Mouse (Mus musculus) kidney, embryonic 15.5 days (tissue): ENCODE results near the gene Rfc5. TPM values are rescaled to one million over a fixed set of nuclear protein-coding genes. Genes with fewer than 3 reads are reported as not detected.
"Not testable (repeated sequence)": the region's sequence is repeated elsewhere in the genome, so short reads cannot be mapped to it uniquely, and the experiment has no call there.

Source experiments
- ATAC-seq: fragments of 200-750 bp; cut with Nextera tagmentation; replicated peaks from 2 replicates; pipeline ENCODE4 v1.8.0; 2017; ENCODE audit warnings: moderate TSS enrichment; ENCODE audit not compliant: low FRiP score
- H3K27ac ChIP-seq: fragments of 300-500 bp; sonication (generic); 2 replicates; pipeline ENCODE4 v1.5.1; 2015; ENCODE audit warnings: mild to moderate bottlenecking, inconsistent platforms
- H3K27me3 ChIP-seq: fragments of 300-500 bp; sonication (generic); 2 replicates; pipeline ENCODE4 v1.6.1; 2015; ENCODE audit warnings: inconsistent platforms
- H3K36me3 ChIP-seq: fragments of 300-500 bp; sonication (generic); 2 replicates; pipeline ENCODE4 v1.6.1; 2015; ENCODE audit warnings: inconsistent platforms
- H3K4me1 ChIP-seq: fragments of 300-500 bp; sonication (generic); 2 replicates; pipeline ENCODE4 v1.6.1; 2015; ENCODE audit warnings: inconsistent platforms
- H3K4me2 ChIP-seq: fragments of 300-500 bp; sonication (generic); 2 replicates; pipeline ENCODE4 v1.6.1; 2015; ENCODE audit warnings: moderate library complexity, mild to moderate bottlenecking, inconsistent platforms
- H3K4me3 ChIP-seq: fragments of 300-500 bp; sonication (generic); replicated peaks from 2 replicates; pipeline ENCODE4 v1.5.1; 2015; ENCODE audit warnings: mild to moderate bottlenecking, inconsistent platforms
- H3K9ac ChIP-seq: fragments of 300-500 bp; sonication (generic); 2 replicates; pipeline ENCODE4 v1.6.1; 2015; ENCODE audit warnings: mild to moderate bottlenecking, inconsistent platforms
- H3K9me3 ChIP-seq: fragments of 300-500 bp; sonication (generic); replicated peaks from 2 replicates; pipeline ENCODE4 v1.6.1; 2016; ENCODE audit warnings: inconsistent platforms
- WGBS: fragments of 180-500 bp; shearing (Covaris S2); methylation state at CpG from one replicate; pipeline ENCODE4 v1.1.7; 2015; ENCODE audit warnings: mixed read lengths; 5-methylcytosine and 5-hydroxymethylcytosine counted together
- polyA plus RNA-seq: library from polyadenylated mRNA; unstranded; fragments of >200 nt; fragmentation: Nextera tagmentation; extraction: Ambion mirVana; gene quantifications from 2 replicates; pipeline ENCODE4 v1.2.1, GENCODE M21; 2015

Gene Rfc5
- polyA plus RNA-seq, 1 experiment from 2014 or later = 128 TPM

DNA sequence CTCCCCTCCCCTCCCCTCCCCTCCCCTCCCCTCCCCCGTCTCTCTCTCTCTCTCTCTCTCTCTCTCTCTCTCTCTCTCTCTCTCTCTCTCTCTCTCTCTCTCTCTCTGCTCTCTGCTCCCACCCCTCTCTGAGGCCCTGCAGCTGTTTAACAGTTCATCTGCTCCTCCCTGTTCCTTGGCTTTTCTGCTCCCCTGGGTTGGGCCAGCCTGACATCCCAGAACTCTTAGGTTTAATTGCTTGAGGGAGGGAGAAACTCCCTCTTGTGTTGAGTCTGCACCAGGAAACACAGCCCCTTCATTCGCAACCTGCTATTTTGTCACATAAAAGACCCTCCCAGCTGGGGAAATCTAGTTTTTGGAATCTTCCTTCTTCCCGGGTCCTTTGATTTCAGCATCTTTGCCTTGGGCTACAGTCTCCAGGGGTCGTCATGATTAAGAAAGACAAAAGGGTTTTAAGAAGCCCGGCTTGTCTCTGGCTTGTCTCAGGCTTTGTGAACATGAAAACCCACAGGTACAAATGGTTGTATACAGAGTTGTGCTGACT is 9.2 kb upstream of the Rfc5 start:
- Histone ChIP-seq H3K4me2 (no peak overlapping the region), H3K27me3 (no peaks in the 10 kb centered on the region), H3K9me3 (0 out of 2 replicates have a peak, but pooled peaks cover 2% of the 10 kb centered on the region), H3K4me3 (no peak overlapping the region), H3K4me1 (0 out of 2 replicates have a peak, but pooled peaks cover 4% of the 10 kb centered on the region), H3K36me3 (no peaks in the 10 kb centered on the region), H3K27ac (no peak overlapping the region), H3K9ac (no peak overlapping the region; the same call in 1 of the 2 replicates)
- ATAC-seq = no peak
- WGBS = 30% methylated on average over 4 of the region's 5 CpGs

DNA sequence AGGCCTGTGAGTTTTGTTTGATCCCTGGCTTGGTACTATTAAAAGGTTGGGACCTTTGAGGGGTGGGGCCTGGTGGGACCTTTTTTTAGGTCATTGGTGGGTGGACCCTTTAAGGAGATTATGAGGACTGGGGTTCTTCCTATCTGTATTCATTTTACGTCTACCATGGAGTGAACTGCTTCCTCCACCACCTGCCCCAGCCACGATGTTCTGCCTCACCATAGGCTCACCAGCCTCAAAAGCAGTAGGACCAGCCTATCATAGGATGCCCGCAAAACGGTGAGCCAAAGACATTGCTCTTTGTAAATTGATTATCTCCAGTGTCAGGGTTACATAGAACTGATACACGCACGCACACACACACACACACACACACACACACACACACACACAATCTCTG is 8.5 kb upstream of the Rfc5 start:
- H3K36me3 ChIP-seq = no peaks in the 10 kb centered on the region
- 79% methylated on average over 6 of the region's 6 CpGs for WGBS
- no peak overlapping the region for H3K4me3 ChIP-seq
- no peak overlapping the region for H3K9ac ChIP-seq
- peaks cover 7% of the 10 kb centered on the region; the same call in 1 of the 2 replicates for H3K9me3 ChIP-seq
- no peak overlapping the region for H3K27ac ChIP-seq
- H3K27me3 ChIP-seq = no peaks in the 10 kb centered on the region
- 0 out of 2 replicates have a peak, but pooled peaks cover 4% of the 10 kb centered on the region for H3K4me1 ChIP-seq
- no peak for ATAC-seq
- H3K4me2 ChIP-seq = no peak overlapping the region

DNA sequence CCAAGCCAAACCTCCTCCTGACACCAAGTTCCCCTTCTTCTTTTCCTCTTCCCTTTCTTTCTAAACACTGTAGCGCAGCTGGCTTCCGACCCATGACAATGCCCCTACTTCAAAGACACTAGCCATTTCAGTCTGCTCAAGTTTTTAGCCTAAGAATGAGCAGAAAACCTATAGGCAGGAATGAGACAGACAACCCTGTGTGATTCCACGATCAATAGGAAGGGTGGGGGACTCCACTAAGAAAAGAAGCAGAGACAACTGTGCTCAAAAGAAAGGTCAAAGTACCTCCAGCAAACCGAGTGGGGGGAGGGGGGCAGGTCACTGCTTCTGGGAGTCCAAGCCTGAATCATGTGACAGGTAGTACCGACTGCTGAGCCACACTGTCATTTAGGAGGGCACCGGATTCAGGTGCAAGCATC is 7.8 kb upstream of the Rfc5 start:
- peaks cover 14% of the 10 kb centered on the region for H3K9me3 ChIP-seq
- no peak overlapping the region for H3K4me2 ChIP-seq
- no peak for ATAC-seq
- no peak overlapping the region for H3K27ac ChIP-seq
- no peak overlapping the region for H3K4me3 ChIP-seq
- H3K4me1 ChIP-seq = 0 out of 2 replicates have a peak, but pooled peaks cover 4% of the 10 kb centered on the region
- H3K27me3 ChIP-seq = no peaks in the 10 kb centered on the region
- H3K9ac ChIP-seq = no peak overlapping the region
- 69% methylated on average over 6 of the region's 6 CpGs for WGBS
- H3K36me3 ChIP-seq = no peaks in the 10 kb centered on the region

DNA sequence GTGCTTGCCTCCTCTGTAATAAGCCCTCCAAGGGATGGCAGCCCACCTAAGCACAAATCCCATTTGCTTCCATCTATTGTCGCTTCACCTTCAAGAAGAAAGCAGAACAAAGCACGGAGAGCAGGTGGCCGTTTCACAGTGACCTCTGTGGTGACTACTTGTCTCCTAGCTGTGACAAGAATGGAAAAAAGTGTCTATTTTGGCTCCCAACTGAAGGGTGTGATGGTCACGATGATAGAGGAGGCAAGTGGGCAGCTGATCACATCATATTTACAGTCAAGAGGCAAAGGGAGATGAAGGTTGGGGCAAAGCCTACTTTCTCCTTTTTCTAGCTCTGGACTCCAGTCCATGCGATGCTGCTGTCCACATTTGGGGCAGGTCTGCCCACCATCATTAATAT is 7.0 kb upstream of the Rfc5 start:
- H3K4me1 ChIP-seq = 0 out of 2 replicates have a peak, but pooled peaks cover 4% of the 10 kb centered on the region
- H3K36me3 ChIP-seq = no peaks in the 10 kb centered on the region
- no peak overlapping the region for H3K9ac ChIP-seq
- no peaks in the 10 kb centered on the region for H3K27me3 ChIP-seq
- no peak for ATAC-seq
- peaks cover 21% of the 10 kb centered on the region for H3K9me3 ChIP-seq
- no peak overlapping the region for H3K27ac ChIP-seq
- no peak overlapping the region for H3K4me2 ChIP-seq
- 85% methylated on average over 5 of the region's 5 CpGs for WGBS
- no peak overlapping the region for H3K4me3 ChIP-seq

DNA sequence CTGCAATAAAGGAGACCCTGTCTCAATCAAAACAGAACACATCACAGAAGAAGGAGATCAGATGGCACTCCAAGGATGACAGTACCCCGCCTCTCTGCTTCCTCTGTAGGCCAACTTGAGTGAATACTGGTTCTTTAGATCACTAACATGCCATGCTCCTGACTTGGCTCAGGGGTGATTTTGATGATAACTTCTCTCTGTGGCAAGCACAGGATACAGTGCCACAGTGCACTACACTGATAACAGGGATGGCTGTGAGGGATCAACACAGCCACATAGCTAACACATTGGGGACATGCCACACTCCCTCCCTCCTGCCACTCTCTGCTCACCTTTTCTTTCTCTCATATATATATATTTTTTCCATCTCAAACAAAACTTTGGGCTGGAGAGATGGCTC is 2.0 kb upstream of the Rfc5 start:
- Histone ChIP-seq H3K4me1 (peaks cover 17% of the 10 kb centered on the region), H3K4me2 (no peak overlapping the region), H3K9ac (no peak overlapping the region), H3K27me3 (no peaks in the 10 kb centered on the region), H3K9me3 (peaks cover 21% of the 10 kb centered on the region), H3K27ac (no peak overlapping the region), H3K36me3 (peaks cover 9% of the 10 kb centered on the region), H3K4me3 (no peak overlapping the region)
- no peak for ATAC-seq
- WGBS = 79% methylated on average over 1 of the region's 1 CpGs

DNA sequence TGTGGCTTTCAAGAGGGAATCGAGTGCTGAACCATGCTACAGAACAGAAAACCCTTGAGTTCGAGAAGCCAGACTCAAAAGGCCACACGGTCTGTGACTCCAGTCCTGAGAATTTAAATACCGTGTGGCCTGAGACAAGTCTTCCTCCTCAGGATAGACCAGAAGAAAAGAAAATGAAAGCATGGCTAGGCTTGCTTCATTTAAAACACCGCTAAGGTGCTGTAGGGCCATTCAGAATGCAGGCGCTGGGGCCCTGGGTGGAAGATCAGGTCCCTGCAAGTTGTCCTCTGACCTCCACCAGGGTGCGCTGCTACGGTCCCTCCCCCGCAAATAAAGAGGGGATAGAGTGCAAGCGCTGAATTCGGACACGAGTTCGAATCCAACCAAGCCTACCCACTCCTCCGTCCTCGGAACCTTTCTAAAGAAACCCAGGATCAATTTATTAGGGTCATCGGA is 523 bp downstream of the Rfc5 start:
- 10% methylated on average over 16 of the region's 16 CpGs for WGBS
- ATAC-seq = peak; percentile 30
- Histone ChIP-seq H3K4me1 (peaks cover 17% of the 10 kb centered on the region), H3K27ac (peak overlapping the region; percentile 86), H3K4me2 (peak overlapping the region; percentile 79), H3K9me3 (peaks cover 20% of the 10 kb centered on the region), H3K4me3 (peak overlapping the region; percentile 93), H3K27me3 (no peaks in the 10 kb centered on the region), H3K36me3 (peaks cover 34% of the 10 kb centered on the region), H3K9ac (peak overlapping the region; percentile 91)

DNA sequence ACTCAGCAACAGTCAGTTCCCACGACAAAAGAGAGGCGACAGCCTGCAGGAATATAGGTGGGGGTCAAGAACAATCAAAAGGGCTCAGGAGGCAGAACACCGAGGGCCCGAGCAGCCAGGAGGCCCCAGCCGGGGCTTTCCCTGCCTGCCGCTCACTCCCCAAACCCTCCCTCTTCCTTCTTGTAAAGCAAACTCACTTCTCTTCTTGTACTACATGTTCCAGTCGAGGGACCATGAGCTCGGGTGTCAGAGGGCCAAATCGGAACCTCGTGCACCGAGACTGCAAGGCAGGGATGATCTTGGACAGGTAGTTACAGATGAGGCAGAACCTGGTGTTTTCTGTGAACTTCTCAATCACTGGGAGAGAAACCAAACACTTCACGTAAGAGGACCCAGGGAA is 5.6 kb downstream of the Rfc5 start:
- Histone ChIP-seq H3K9me3 (no peaks in the 10 kb centered on the region), H3K27me3 (no peaks in the 10 kb centered on the region), H3K9ac (no peak overlapping the region), H3K4me3 (no peak overlapping the region), H3K36me3 (peaks cover 83% of the 10 kb centered on the region), H3K27ac (no peak overlapping the region), H3K4me2 (no peak overlapping the region), H3K4me1 (peaks cover 12% of the 10 kb centered on the region)
- WGBS = 77% methylated on average over 12 of the region's 12 CpGs
- ATAC-seq = no peak

DNA sequence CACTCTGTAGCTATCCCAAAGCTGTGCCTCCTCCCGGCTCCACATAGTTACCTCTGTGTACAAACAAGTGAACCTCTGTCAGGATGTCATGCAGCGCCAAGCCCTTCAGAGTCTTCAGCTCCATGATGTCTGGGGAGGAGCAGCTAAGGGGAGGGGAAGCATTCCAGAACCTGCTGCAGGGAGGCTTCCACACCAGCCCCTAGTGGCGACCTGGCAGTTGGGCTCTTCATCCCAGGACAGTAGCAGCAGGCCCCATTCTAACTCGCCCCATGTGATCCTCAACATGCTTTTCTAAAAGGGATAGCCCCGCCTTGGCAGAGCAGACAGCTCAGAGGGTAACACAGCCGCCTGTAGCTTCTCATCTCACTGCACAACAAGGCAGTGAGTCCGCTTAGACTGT is 7.1 kb downstream of the Rfc5 start:
- Histone ChIP-seq H3K36me3 (peaks cover 93% of the 10 kb centered on the region), H3K4me2 (no peak overlapping the region)
- no peak for ATAC-seq

DNA sequence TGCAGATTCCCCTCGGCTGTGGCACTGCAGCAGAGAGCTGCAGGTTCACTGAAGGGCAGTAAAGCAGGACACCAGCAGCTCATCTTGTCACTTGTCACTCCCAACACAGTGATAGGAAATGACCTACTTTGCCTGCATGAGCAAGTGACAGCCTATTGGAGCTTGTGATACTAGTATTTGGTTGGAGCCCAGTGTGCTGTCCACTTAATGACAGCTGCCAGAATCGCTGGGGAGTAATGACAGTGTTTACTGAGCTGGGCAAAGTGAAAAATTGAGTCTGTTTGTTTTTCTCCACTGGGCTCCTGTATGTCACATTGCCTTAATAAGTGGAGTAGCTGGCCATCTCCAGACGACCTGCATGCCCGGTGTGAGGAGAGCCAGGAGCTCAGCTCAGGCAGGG is 8.6 kb downstream of the Rfc5 start:
- ATAC-seq = no peak
- no peaks in the 10 kb centered on the region for H3K4me1 ChIP-seq
- no peaks in the 10 kb centered on the region for H3K27me3 ChIP-seq
- H3K9me3 ChIP-seq = no peaks in the 10 kb centered on the region
- no peak overlapping the region for H3K4me2 ChIP-seq
- peaks cover 96% of the 10 kb centered on the region for H3K36me3 ChIP-seq
- 83% methylated on average over 4 of the region's 4 CpGs for WGBS
- no peak overlapping the region for H3K4me3 ChIP-seq
- H3K27ac ChIP-seq = no peak overlapping the region
- no peak overlapping the region for H3K9ac ChIP-seq

More for the DNA sequence above, 7.1 kb downstream of the Rfc5 start:
- WGBS = 88% methylated on average over 7 of the region's 7 CpGs
- no peaks in the 10 kb centered on the region for H3K27me3 ChIP-seq
- H3K4me1 ChIP-seq = no peaks in the 10 kb centered on the region
- H3K9ac ChIP-seq = no peak overlapping the region
- no peaks in the 10 kb centered on the region for H3K9me3 ChIP-seq
- H3K4me3 ChIP-seq = no peak overlapping the region
- no peak overlapping the region for H3K27ac ChIP-seq

DNA sequence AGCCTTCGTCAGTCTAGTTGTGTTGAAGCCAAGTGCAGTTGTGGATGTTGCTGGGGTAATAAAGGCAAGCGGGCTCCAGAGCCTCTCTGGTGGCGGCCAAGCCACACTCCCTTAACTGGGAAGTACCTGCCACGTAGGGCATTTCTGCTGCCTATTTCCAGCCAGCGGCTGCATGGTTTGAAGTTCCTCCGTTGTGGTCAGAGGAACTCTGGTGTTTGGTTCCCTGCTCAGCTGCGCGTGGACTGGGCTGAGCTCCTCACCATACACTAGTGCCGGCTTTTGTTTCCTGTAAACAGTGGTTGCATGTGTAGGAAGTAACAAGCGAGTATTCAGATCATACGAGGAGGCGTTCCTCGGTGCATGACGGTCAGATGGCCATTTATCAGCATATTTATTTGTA is 11.1 kb downstream of the Rfc5 start:
- not testable (repeated sequence) for H3K4me1 ChIP-seq, ATAC-seq, H3K4me2 ChIP-seq, H3K9me3 ChIP-seq, H3K4me3 ChIP-seq, H3K27ac ChIP-seq, H3K27me3 ChIP-seq, H3K9ac ChIP-seq
- WGBS = 92% methylated on average over 14 of the region's 14 CpGs
- H3K36me3 ChIP-seq = peaks cover 96% of the 10 kb centered on the region

DNA sequence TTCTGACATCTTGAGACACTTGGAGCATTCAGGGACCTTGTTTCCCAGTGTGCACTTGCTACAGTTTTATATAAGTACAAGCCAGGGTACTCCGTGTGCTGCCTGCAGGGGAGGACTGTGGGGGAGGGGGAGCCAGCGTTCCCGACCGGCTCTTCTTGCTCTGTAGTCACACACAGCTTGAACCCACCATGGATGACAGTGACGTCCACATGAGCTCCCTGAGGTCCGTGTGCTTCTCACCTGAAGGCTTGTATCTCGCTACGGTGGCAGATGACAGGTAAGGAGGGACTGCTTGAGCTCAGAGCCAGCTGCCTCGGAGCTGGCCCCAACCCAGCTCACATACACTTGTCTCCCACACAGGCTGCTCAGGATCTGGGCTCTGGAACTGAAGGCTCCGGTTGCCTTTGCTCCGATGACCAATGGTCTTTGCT is 12.5 kb downstream of the Rfc5 start:
- H3K9me3 ChIP-seq = no peaks in the 10 kb centered on the region
- H3K4me2 ChIP-seq = no peak overlapping the region
- no peaks in the 10 kb centered on the region for H3K27me3 ChIP-seq
- H3K27ac ChIP-seq = no peak overlapping the region
- no peak overlapping the region for H3K4me3 ChIP-seq
- no peak for ATAC-seq
- 68% methylated on average over 11 of the region's 11 CpGs for WGBS
- no peaks in the 10 kb centered on the region for H3K4me1 ChIP-seq
- H3K36me3 ChIP-seq = peaks cover 96% of the 10 kb centered on the region
- no peak overlapping the region for H3K9ac ChIP-seq

DNA sequence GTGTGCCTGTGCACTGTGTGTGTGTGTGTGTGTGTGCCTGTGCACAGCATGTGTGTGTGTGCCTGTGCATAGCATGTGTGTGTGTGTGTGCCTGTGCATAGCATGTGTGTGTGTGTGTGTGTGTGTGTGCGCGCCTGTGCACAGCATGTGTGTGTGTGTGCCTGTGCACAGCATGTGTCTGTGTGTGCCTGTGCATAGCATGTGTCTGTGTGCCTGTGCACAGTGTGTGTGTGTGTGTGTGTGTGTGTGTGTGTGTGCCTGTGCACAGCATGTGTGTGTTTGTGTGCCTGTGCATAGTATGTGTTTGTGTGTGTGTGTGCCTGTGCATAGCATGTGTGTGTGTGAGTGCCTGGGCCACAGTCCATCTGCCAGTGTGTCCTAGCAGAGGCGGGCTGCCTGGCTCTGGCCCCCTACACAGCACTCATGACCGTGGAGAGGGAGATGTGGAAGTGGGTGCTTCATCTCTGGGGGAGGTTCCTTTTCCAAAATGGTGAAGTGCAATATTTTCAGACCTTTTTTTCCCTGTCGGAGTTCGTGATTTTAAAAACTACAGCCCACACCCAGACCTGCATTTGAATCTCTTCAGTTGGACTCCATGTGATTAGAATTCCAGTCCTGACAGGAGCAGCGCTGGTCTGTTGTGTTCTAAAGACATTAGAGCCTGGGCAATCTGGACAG is 14.3 kb downstream of the Rfc5 start:
- Histone ChIP-seq H3K27me3 (no peaks in the 10 kb centered on the region), H3K27ac (no peak overlapping the region), H3K4me3 (no peak overlapping the region), H3K9me3 (no peaks in the 10 kb centered on the region), H3K9ac (no peak overlapping the region), H3K4me1 (no peaks in the 10 kb centered on the region), H3K4me2 (no peak overlapping the region), H3K36me3 (peaks cover 95% of the 10 kb centered on the region)
- ATAC-seq = no peak
- 90% methylated on average over 7 of the region's 7 CpGs for WGBS
